Mouse (Mus musculus) 3T3-L1 (cell line): ENCODE results near the gene Dio3.

Experiments used
- DNase-seq: peaks from one replicate; pipeline ENCODE4 v3.0.0-alpha.2; 2015; ENCODE audit warnings: low read depth, low spot score

The Dio3 gene

DNA sequence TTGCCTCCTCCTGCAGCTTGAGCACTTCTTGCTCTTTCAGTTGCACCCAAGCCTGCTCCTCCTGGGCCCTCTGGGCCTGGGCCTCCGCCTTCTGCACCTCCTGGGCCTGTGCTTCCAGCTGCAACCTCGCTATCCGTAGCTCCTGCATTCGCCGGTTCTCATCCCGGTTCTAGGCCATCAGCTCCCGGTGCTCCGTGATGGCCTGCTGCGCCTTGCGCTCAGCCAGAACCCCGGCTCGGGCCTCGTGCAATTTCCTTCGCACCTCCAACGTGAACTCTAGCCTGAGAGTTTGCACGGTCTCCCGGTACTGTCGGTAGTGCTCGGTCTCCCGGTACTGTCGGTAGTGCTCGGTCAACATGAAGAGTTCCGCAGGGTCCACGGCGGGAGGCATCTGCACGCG is 40.8 kb downstream of the Dio3 start:
- no peak for DNase-seq
